In genomic region chr4:135158724-135159409, GRCm38 (mm10) we compare ENCODE assay signal across 14 mouse cellular contexts. TPM values are rescaled to one million over a fixed set of nuclear protein-coding genes. Genes with fewer than 3 reads are reported as not detected.
A peak's percentile ranks its signal among the peaks of the same experiment; 100 is the strongest.
DNase-seq lines count a peak whose midpoint lies in the region; ATAC-seq lines count a peak whose summit lies in the region.
"Had no signal": no experiment of that assay in that cellular context is flagged by ENCODE, and none has a peak within 500 bp of the region (broad histone marks: within the 10 kb centered on the region; RNA-seq: fewer than 3 reads in every experiment).

No protein-coding gene starts in this region.

- H3K4me3 ChIP-seq in heart, embryonic 15.5 days = no peak overlapping the region
- H3K4me3 ChIP-seq in intestine, embryonic 15.5 days (replicated peaks) = no peak overlapping the region
- H3K4me3 ChIP-seq in forebrain, embryonic 14.5 days (ENCODE audit: low read depth, low read length) = no peak overlapping the region
- H3K4me3 ChIP-seq: hindbrain, embryonic 10.5 days; layer of hippocampus, adult 2 months; limb, embryonic 15.5 days; midbrain, embryonic 13.5 days had no signal

- H3K27me3 ChIP-seq in heart, embryonic 15.5 days = peaks cover 69% of the 10 kb centered on the region
- H3K27me3 ChIP-seq in intestine, embryonic 15.5 days (replicated peaks) = peaks cover 63% of the 10 kb centered on the region
- peaks cover 57% of the 10 kb centered on the region for H3K27me3 ChIP-seq in forebrain, embryonic 14.5 days (replicated peaks; ENCODE audit: control insufficient read depth, insufficient read depth, low read length)

- ATAC-seq in heart, embryonic 15.5 days (replicated peaks; ENCODE audit: insufficient number of reproducible peaks, insufficient read depth, low FRiP score, low read depth) = 0 out of 2 replicates have a peak, but pooled peaks have one; percentile 26
- ATAC-seq in intestine, embryonic 15.5 days = peak; percentile 52; the same call in 1 of the 2 replicates
- no peak for ATAC-seq in forebrain, embryonic 14.5 days

- no peaks in the 10 kb centered on the region for H3K9me3 ChIP-seq in heart, embryonic 15.5 days (replicated peaks)
- no peaks in the 10 kb centered on the region for H3K9me3 ChIP-seq in intestine, embryonic 15.5 days
- H3K9me3 ChIP-seq in forebrain, embryonic 14.5 days (replicated peaks; ENCODE audit: control insufficient read depth, low read length) = no peaks in the 10 kb centered on the region
- H3K9me3 ChIP-seq: hindbrain, embryonic 10.5 days; limb, embryonic 15.5 days; midbrain, embryonic 13.5 days had no signal

- peaks cover 22% of the 10 kb centered on the region for H3K4me1 ChIP-seq in heart, embryonic 15.5 days (replicated peaks)
- 0 out of 2 replicates have a peak, but pooled peaks cover 3% of the 10 kb centered on the region for H3K4me1 ChIP-seq in intestine, embryonic 15.5 days (replicated peaks)
- no peaks in the 10 kb centered on the region for H3K4me1 ChIP-seq in forebrain, embryonic 14.5 days (ENCODE audit: control insufficient read depth, insufficient read depth, low read length)

- no peak overlapping the region for H3K27ac ChIP-seq in heart, embryonic 15.5 days
- no peak overlapping the region for H3K27ac ChIP-seq in intestine, embryonic 15.5 days
- H3K27ac ChIP-seq in forebrain, embryonic 14.5 days (ENCODE audit: low read depth, low read length) = no peak overlapping the region
- H3K27ac ChIP-seq: hindbrain, embryonic 10.5 days; layer of hippocampus, adult 2 months; limb, embryonic 15.5 days; midbrain, embryonic 13.5 days had no signal

- WGBS in heart, embryonic 15.5 days = 14% methylated on average over 9 of the region's 9 CpGs
- WGBS in intestine, embryonic 15.5 days = 7% methylated on average over 9 of the region's 9 CpGs
- WGBS in forebrain, embryonic 14.5 days = 2% methylated on average over 9 of the region's 9 CpGs

- intact Hi-C loops in heart, postnatal 14 days (cut with DNase I) = no loop called here

- H3K9ac ChIP-seq in heart, embryonic 15.5 days = no peak overlapping the region
- no peak overlapping the region for H3K9ac ChIP-seq in intestine, embryonic 15.5 days
- no peak overlapping the region for H3K9ac ChIP-seq in forebrain, embryonic 14.5 days (ENCODE audit: low read length)
- H3K9ac ChIP-seq: limb, embryonic 15.5 days; midbrain, embryonic 13.5 days had no signal

- DNase-seq in heart, postnatal 14 days = no peak
- DNase-seq in spleen, postnatal 36 days (ENCODE audit: low spot score in 2 of 2) = peak; percentile 54 to 56
- DNase-seq in spleen, postnatal 14 days (ENCODE audit: low spot score in 2 of 2) = no peak
- peak; percentile 39 for DNase-seq in thymus, postnatal 25 days
- DNase-seq in right cerebral cortex, postnatal 14 days = no peak
- no peak for DNase-seq in forebrain, embryonic 14.5 days (ENCODE audit: low spot score)
- DNase-seq: cerebellum, adult 11 months; gastrocnemius, postnatal 36 days had no signal

- no peaks in the 10 kb centered on the region for H3K36me3 ChIP-seq in heart, embryonic 15.5 days
- no peaks in the 10 kb centered on the region for H3K36me3 ChIP-seq in intestine, embryonic 15.5 days
- H3K36me3 ChIP-seq in forebrain, embryonic 14.5 days (ENCODE audit: control insufficient read depth, insufficient read depth, low read length) = no peaks in the 10 kb centered on the region
- H3K36me3 ChIP-seq: hindbrain, embryonic 10.5 days; limb, embryonic 15.5 days; midbrain, embryonic 13.5 days had no signal

- no peak overlapping the region for H3K4me2 ChIP-seq in heart, embryonic 15.5 days
- H3K4me2 ChIP-seq in intestine, embryonic 15.5 days (replicated peaks) = no peak overlapping the region
- H3K4me2 ChIP-seq in forebrain, embryonic 14.5 days (ENCODE audit: low read length) = no peak overlapping the region
- H3K4me2 ChIP-seq: limb, embryonic 15.5 days; midbrain, embryonic 13.5 days had no signal

RNA-seq across cellular contexts. Expression of gene Runx3, which starts 38.4 kb away (rescaled TPM):
- 0.14 and 0.77 TPM in 2 replicates for polyA plus RNA-seq in heart, embryonic 15.5 days (2015; fragmentation: Nextera tagmentation; extraction: Ambion mirVana)
- 1 to 10 TPM in 1 of 2 experiments, under 1 TPM in 1; 0.72 to 2.4 TPM for total RNA-seq in heart, postnatal 14 days (2021)
- polyA plus RNA-seq in intestine, embryonic 15.5 days (2015; fragmentation: Nextera tagmentation; extraction: Ambion mirVana) = 0.24 and 0.26 TPM in 2 replicates
- not detected in 2 replicates for polyA plus RNA-seq in forebrain, embryonic 14.5 days (2014; fragmentation: Nextera tagmentation; extraction: Ambion mirVana)
- total RNA-seq: layer of hippocampus, adult 2 months had no signal
- polyA plus RNA-seq: midbrain, embryonic 13.5 days had no signal

Comparison
In these comparisons a context has a peak if more than half of its experiments do, and no peak if none do; other contexts are left out.
1. DNase-seq: peak in spleen, postnatal 36 days (2 of 2) and thymus, postnatal 25 days (single experiment); none in heart, postnatal 14 days (0 of 2), spleen, postnatal 14 days (0 of 2), right cerebral cortex, postnatal 14 days (single experiment) and forebrain, embryonic 14.5 days (single experiment).